Mouse (Mus musculus): ENCODE results near the gene Vwa2.

Vwa2 gene

DNA sequence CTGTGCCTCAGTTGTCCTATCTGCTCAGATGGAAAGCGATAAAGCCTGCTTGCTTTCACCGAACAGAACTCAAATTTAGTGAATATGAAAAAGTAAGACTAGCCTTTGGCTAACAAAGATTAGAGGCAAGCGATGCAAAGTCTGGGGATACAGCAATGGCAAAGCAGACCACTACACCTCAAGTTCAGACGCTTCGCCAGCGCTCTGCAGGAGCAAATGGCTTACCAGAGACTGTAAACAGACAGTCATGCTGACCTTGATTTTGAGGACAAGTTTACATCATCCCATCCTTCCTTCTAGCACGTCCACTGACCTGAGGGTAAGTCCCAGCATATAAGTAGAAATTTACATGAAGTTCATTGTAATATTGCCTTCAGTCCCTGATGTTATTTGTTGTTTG lies 72.2 kb downstream of the Vwa2 start:
- in situ Hi-C loops (cut with MboI, MseI): no loop called here

DNA sequence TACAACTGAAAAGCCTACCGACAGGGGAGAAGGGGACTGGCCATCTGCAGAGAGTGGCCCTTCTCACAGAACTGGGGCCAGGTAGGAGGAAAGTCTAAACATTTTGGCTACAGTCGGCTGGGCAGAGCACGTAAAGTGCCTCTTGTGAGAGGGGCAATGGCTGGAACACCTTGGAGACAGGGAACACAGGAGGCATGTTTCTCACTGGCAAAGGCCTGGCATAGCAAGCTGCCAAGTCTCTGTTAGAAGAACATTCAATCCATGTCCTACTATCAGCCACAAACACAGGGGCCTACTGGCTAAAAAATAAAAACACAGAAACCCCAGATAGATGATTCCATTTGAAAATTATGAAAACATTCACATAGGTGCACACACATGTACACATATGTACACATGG lies 72.7 kb downstream of the Vwa2 start:
- in situ Hi-C loops (cut with MboI, MseI): no loop called here

DNA sequence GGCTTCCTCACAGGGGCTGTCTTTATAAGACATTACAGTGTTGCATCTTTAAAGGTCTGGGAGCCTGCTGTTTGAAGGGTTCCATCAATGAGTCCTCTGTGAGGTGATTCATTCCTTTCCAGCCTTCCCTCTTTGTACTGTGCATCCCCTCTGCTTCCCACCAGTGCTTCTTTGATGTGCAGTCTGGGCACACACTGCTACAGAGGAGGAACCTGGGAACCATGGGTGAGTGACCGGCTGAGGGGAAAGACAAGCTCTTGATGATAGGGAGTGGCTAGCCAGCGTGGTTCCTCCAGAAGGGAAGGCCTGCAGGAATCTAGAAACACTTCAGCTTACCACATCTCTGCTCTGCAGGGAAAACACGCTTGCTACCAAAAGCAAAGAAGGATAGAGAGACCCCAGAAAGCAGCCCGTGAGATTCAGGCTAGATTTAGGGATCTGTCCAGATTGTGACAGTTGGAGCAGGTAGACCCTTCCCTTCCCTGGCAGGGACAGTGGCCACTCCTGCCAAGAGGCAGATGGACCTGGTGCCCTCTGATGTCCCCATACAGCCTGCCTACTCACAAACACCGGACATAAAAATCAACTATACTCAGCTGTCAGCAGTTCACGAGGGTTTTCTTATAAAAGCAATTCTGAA lies 74.0 kb downstream of the Vwa2 start:
- in situ Hi-C loops (cut with MboI, MseI): no loop called here

DNA sequence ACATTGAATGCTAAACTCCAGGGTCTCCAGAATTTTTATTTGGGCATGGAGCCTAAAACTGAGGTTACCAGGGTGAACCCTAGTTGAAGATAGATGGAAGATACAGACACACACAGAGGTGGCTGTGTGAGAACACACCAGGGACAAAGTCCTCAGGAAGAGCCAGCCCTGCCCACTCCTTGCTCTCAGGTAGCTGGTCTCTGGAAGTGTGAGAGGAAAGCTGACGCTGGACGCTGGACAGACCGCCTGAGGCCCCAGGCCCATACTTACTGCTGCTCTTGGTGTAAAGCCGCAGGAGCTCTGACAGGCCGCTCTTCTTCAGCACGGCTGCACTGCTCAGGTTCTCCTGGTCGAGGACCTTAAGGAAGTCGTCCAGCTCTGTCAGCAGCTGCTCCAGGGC lies 75.8 kb downstream of the Vwa2 start:
- in situ Hi-C loops (cut with MboI, MseI): no loop called here

DNA sequence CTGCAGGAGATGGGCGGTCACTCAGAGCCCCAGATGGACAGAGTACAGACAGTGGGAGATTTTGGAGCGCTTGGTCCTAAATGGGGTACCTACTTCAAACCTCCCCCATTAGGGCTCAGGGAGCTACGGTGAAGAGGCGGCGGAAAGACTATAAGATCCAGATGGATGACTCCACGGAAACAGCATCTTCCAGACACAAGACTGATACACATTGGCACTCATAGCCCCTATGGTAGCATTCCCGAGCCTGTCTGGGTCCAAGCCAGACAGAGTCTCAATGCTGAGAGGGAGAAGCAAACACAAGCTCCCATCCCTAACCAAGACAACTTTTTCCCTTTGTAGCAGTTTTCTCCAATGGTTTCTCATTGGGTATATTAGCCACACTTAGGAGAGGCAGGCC lies 76.8 kb downstream of the Vwa2 start:
- in situ Hi-C loops (cut with MboI, MseI): no loop called here

DNA sequence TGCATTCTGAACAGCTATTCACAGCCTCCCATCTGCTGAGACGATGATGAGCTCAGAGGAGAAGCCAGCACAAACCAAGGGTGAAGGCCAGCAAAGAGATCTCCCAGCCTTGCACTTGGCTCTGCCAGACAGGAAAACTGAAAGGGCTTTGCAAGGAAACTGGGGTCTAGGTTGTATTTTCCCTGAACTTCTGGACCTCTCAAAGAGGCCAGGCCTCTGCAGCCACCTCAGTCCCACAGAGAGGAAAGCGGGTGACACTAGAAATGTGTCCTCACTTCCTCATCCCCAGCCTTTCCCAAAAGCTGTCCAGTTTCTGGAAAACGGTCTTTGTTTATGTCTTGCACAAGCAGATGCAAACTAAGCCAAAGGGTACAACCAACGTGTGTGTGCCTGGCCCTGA lies 79.8 kb downstream of the Vwa2 start:
- in situ Hi-C loops (cut with MboI, MseI): no loop called here

DNA sequence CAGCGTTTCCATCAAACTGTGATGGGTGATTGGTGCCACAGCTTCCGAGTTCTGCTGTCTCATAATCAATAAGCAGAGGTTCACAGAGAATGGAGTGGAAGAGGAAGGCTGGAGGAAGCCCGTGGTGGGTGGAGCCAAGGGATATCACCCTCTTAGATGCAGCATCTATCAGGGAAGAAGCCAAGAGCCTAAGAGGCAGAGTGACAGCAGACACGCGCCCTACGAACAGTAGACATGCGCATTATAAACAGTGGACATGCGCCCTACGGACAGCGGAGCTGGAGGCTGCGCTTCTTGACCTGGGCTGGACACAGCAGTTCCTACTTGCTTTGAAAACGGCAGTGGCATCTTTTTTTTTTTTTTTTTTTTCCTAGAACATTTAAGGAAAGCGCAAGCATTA lies 80.8 kb downstream of the Vwa2 start:
- in situ Hi-C loops (cut with MboI, MseI): no loop called here

DNA sequence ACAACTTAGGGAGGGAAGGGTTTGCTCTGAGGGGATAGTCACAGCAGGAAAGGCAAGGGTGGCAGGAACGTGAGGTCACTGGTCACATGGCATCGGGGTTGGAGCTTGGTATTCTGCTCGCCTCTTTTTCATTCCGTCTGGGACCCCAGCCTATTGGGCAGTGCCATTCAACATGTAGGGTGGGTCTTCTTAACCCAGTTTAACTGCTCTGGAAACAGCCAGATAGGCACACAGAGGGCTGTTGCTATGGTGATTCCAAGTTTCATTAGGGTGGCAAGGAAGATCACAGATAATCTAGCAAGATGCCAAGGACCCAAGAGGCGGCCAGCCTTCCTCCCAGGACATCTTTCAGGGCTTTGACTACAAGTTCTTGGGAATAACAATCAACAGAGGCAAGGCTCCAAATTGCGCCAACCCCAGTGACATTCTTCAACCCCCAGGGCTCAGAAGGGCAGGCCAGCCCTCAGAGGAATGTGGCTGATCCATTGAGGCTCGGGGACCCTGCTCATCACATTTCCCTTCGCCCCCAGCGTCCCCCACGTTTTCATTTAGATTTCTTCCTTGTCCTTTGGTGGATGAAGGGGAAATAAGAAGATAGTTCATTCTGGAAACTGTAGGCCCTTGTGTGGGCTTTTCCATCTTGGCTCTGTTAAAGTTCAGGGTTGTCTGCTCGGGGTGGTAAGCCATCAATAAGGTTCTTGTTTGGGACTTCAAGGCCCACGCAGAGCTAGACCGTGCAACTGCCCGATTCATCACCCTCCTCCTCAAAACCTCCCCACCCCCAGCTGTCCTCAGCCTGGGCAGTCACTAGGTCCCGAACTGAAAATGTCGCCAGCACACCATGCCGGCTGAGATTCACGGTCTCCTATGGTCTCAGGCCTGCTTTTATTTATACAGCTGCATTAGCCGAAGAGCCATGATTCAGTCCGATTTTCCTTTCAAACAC lies 81.8 kb downstream of the Vwa2 start:
- in situ Hi-C loops (cut with MboI, MseI): no loop called here

DNA sequence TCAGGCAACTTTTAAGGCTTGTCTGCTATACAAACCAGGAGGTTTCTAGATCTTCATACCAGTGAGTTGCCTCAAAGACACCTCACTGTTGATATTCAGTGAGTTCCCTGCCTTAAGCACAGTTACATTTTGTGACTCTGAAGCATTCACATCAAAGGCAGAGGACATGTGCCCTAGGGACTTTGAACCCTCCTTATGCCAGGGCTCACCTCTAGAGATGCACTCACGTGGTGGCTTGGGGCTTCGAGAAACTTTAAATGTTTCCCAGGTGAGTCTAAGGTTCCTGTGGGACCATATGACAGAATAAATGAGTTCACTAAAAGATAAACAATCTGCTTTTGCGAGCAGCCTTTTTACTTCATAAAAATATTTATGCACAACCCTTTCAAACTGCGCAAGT lies 84.0 kb downstream of the Vwa2 start:
- in situ Hi-C loops (cut with MboI, MseI): no loop called here

DNA sequence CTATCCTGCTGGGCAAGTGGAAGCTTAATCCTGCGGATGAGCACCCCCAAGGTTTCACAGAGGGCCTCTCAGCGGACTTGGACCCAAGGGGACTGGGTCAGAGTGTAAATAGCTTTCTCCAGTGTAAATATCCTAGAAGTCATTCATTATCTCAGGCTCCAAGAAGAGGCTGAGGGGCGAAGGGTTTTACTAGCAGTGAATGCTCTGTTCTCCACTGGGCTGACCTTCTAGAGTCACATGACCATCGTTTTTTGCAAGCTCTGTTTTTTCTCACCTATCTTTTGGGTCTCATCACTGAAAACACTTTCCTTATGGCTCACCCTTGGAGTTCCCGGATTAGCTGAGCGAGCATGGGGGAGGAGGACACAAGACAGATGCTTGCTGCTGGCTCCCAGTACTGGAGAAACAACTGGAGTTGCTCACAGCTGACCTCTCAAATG lies 84.6 kb downstream of the Vwa2 start:
- in situ Hi-C loops (cut with MboI, MseI): no loop called here

DNA sequence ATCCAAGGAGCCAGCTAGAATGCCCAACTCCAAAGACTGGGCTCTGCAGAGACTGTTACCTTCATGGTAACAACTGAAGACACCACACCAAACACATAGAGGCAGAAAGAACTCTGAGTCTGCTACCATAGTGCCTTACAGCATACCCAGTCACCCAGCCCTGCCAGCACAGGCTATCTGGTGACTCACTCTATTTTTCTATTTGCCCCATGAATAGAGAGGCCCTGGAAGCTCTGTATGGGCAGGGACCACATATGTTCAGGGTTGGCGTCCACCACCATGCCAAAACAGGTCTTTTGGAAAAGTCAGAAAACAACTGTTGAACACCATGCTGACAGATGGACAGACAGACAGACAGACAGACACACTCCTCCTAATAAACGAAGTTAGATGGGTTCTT lies 85.0 kb downstream of the Vwa2 start:
- in situ Hi-C loops (cut with MboI, MseI): no loop called here

DNA sequence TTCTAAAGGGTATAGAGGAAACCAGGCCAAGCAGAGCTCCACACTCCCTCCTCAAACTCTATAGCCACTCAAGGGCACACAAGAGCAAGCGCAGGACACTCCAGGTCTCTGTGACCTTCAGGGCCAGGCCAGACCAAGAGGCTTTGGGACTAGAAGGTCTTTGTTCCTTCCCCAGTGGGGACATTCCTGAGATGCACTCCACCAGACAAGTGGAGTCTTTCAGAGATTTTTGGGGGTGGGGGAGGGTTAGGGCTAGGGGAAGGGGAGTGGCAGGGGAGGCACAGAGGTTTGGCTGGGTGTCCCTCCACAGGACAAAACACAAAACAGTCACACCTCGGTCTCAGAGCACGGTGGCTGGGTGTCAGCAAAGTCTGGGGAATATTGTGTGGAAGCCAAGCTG lies 85.6 kb downstream of the Vwa2 start:
- in situ Hi-C loops (cut with MboI, MseI): no loop called here

Data from T-helper 17 cell (primary cell).